Mouse (Mus musculus) small intestine, adult 2 months (tissue): ENCODE results near the gene Arhgap28.

ENCODE experiments used
- CTCF ChIP-seq: fragments of 200-500 bp; IDR thresholded peaks from 2 replicates; pipeline ENCODE4 v1.5.1; 2012; ENCODE audit warnings: low read depth, mild to moderate bottlenecking, control low read depth, inconsistent platforms, low read length, moderate library complexity, mixed read lengths; ENCODE audit not compliant: insufficient replicate concordance, insufficient read length; ENCODE audit errors: extremely low read depth
- POLR2A ChIP-seq: fragments of 200-500 bp; IDR thresholded peaks from 2 replicates; pipeline ENCODE4 v1.6.1; 2012; ENCODE audit warnings: low read depth, mild to moderate bottlenecking, control low read depth, inconsistent platforms, low read length, moderate library complexity

- TF ChIP-seq POLR2A (no peak), CTCF (no peak)
Observed at GRCm38 (mm10) chr17:67899376-67899775, 104.5 kb downstream of the Arhgap28 start.
